Mouse (Mus musculus): ENCODE measurements at regions not wholly inside any gene's neighbourhood (a gene's known extent, or its start where the extent isn't known, plus 50 kb on each side); places are given as distances from the start of the nearest gene placed in this dataset.

DNA sequence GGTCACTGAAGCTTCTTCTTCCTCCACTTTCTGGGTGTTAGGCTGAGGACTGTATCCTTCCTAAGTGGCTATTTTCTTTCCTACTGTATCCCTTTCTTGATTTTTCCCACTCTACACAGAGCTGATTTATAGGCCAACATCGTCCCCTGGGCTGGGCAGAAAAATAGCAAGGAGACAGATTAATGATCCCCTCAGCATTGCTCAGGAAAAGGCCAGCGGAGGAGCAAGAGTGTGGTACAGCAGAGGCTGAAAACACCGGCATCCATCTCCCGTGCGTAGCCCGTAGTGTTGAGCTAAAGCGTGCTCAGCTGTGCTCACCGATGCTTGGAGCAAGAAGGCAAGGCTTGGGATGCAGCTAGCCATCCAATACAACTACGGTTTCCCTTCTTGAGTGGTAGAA, 62.2 kb upstream of the Cadm1 start:
- TF ChIP-seq GATA1 (IDR thresholded peaks at IDR 0.05; ENCODE audit: borderline replicate concordance, low read length), result no peak
- no peak for TF ChIP-seq FLI1 (IDR thresholded peaks at IDR 0.05; ENCODE audit: low read length)
